Mouse (Mus musculus): Measurements from ENCODE around the gene Chil1. TPM values are rescaled to one million over a fixed set of nuclear protein-coding genes. Genes with fewer than 3 reads are reported as not detected.

Gene Chil1
- polyA plus RNA-seq, 1 experiment from 2014 or later = 2.9 TPM

DNA sequence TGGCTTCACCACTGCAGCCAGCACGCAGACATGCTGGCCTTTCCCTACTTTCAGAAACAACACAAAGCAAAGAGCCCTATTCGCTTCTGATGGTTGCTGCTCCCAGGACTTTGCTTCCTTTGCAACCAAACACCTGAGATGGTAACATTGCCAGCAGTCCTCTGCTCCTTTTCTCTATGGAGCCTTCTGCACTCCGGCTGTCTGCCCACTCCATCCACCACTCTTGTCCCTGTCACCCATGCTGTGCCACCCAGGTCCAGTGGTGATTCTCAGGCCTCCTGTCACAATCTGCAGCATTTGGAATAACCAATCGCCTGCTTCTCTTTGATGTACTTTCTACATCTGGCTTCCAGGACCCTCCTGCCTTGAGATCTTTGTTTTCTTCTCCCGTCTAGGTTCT, 43.4 kb downstream of the Chil1 start:
- Histone ChIP-seq H3K4me2 (replicated peaks) (no peak overlapping the region), H3K9ac (replicated peaks) (no peak overlapping the region), H3K27ac (replicated peaks) (no peak overlapping the region), H3K36me3 (no peaks in the 10 kb centered on the region), H3K9me3 (no peaks in the 10 kb centered on the region), H3K27me3 (no peaks in the 10 kb centered on the region), H3K4me3 (no peak overlapping the region), H3K4me1 (no peaks in the 10 kb centered on the region)
- 90% methylated on average over 5 of the region's 5 CpGs for whole genome bisulfite sequencing
- no peak for ATAC-seq (ENCODE audit: low FRiP score, low read depth)

DNA sequence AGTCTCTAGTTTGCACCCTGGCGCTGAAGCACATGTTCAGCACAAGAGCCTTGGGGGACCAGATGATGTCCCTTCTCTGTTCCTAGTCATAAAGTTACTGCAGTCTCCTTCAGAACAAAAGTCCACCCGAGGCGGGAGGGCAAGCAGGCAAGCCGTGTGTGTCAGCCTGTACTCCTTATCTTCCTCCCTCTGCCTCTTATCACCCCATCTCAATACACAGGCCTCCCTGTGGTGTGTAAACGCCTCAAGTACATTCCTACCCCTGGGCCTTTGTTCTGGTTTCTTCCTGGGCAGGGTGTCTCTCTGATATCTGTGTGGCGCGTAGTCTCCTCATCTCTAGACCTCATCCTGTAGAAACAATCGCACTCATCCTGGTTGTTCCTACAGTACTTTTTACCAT, 44.8 kb downstream of the Chil1 start:
- Histone ChIP-seq H3K4me2 (replicated peaks) (no peak overlapping the region), H3K36me3 (no peaks in the 10 kb centered on the region), H3K4me1 (no peaks in the 10 kb centered on the region), H3K4me3 (no peak overlapping the region), H3K9ac (replicated peaks) (no peak overlapping the region), H3K9me3 (no peaks in the 10 kb centered on the region), H3K27ac (replicated peaks) (no peak overlapping the region), H3K27me3 (no peaks in the 10 kb centered on the region)
- WGBS = 87% methylated on average over 8 of the region's 8 CpGs
- no peak for ATAC-seq (ENCODE audit: low FRiP score, low read depth)

DNA sequence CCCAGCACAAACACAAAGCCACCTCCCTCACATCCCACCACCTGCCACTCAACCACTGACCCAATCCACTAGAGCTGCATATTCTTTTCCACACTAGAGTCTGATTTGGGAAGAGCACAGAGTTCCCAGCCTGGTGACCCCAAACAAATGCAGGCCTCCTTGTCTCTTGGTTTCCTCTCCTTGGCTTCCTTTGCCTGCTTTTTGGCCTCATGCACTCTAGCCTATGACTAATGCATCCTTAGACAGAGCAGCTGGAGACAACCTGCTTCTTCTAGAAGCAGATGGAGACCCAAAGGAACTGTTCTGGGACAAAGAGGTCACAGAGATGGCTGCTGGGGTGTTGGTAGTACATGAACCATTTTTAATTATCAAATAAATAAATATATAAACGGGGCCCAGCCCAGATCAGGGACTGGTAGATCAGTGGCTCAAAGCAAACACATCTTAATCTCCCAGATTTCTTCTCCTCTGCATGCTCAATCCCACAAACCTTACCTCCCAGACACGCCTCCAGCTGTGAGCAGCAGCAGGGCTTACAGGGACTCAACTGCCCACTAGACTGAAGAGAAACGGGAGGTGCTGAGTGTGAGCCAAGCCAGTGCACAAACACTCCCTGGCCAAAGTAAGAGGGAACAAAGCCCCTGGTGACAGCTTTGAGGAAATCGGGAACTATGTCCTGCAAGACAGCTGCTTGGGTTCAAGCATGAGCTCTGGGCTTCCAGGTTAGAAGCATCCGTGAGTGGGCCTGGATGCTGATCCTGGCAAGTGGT, 48.0 kb downstream of the Chil1 start:
- no peak overlapping the region for H3K27ac ChIP-seq (replicated peaks)
- H3K9me3 ChIP-seq = no peaks in the 10 kb centered on the region
- H3K9ac ChIP-seq (replicated peaks) = no peak overlapping the region
- H3K4me3 ChIP-seq = no peak overlapping the region
- no peak overlapping the region for H3K4me2 ChIP-seq (replicated peaks)
- no peaks in the 10 kb centered on the region for H3K36me3 ChIP-seq
- H3K27me3 ChIP-seq = peaks cover 29% of the 10 kb centered on the region
- ATAC-seq (ENCODE audit: low FRiP score, low read depth) = no peak
- WGBS = 62% methylated on average over 5 of the region's 5 CpGs
- peaks cover 7% of the 10 kb centered on the region for H3K4me1 ChIP-seq

GRCm38 (mm10) chr1:134230638-134231228, 48.8 kb downstream of the Chil1 start:
- ATAC-seq (ENCODE audit: low FRiP score, low read depth) = no peak
- WGBS = 88% methylated on average over 10 of the region's 10 CpGs
- peaks cover 37% of the 10 kb centered on the region for H3K27me3 ChIP-seq
- H3K9ac ChIP-seq (replicated peaks) = no peak overlapping the region
- H3K4me3 ChIP-seq = no peak overlapping the region
- H3K9me3 ChIP-seq = no peaks in the 10 kb centered on the region
- H3K27ac ChIP-seq (replicated peaks) = no peak overlapping the region
- no peak overlapping the region for H3K4me2 ChIP-seq (replicated peaks)
- no peaks in the 10 kb centered on the region for H3K36me3 ChIP-seq
- H3K4me1 ChIP-seq = peaks cover 13% of the 10 kb centered on the region

GRCm38 (mm10) chr1:134231270-134231669, 49.3 kb downstream of the Chil1 start:
- peaks cover 42% of the 10 kb centered on the region for H3K27me3 ChIP-seq
- H3K27ac ChIP-seq (replicated peaks) = no peak overlapping the region
- H3K4me2 ChIP-seq (replicated peaks) = no peak overlapping the region
- H3K9me3 ChIP-seq = no peaks in the 10 kb centered on the region
- H3K9ac ChIP-seq (replicated peaks) = no peak overlapping the region
- no peaks in the 10 kb centered on the region for H3K36me3 ChIP-seq
- no peak for ATAC-seq (ENCODE audit: low FRiP score, low read depth)
- 80% methylated on average over 3 of the region's 3 CpGs for WGBS
- no peak overlapping the region for H3K4me3 ChIP-seq
- peaks cover 15% of the 10 kb centered on the region for H3K4me1 ChIP-seq

- 80% methylated on average over 3 of the region's 3 CpGs for WGBS
- Histone ChIP-seq H3K4me3 (no peak overlapping the region), H3K4me1 (peaks cover 15% of the 10 kb centered on the region), H3K4me2 (replicated peaks) (no peak overlapping the region), H3K9me3 (no peaks in the 10 kb centered on the region), H3K27me3 (peaks cover 46% of the 10 kb centered on the region), H3K27ac (replicated peaks) (no peak overlapping the region), H3K36me3 (no peaks in the 10 kb centered on the region), H3K9ac (replicated peaks) (no peak overlapping the region)
- no peak for ATAC-seq (ENCODE audit: low FRiP score, low read depth)
Observed at GRCm38 (mm10) chr1:134231681-134232080, 49.7 kb downstream of the Chil1 start.

- Histone ChIP-seq H3K4me2 (replicated peaks) (no peak overlapping the region), H3K9ac (replicated peaks) (no peak overlapping the region), H3K4me1 (peaks cover 15% of the 10 kb centered on the region), H3K36me3 (no peaks in the 10 kb centered on the region), H3K27ac (replicated peaks) (no peak overlapping the region), H3K27me3 (peaks cover 52% of the 10 kb centered on the region), H3K9me3 (no peaks in the 10 kb centered on the region), H3K4me3 (no peak overlapping the region)
- WGBS = 83% methylated on average over 8 of the region's 8 CpGs
- no peak for ATAC-seq (ENCODE audit: low FRiP score, low read depth)
Observed at GRCm38 (mm10) chr1:134232326-134232725, 50.4 kb downstream of the Chil1 start.

GRCm38 (mm10) chr1:134232778-134233531, 51.0 kb downstream of the Chil1 start:
- Histone ChIP-seq H3K4me3 (no peak overlapping the region), H3K36me3 (no peaks in the 10 kb centered on the region), H3K27ac (replicated peaks) (no peak overlapping the region), H3K9ac (replicated peaks) (no peak overlapping the region), H3K4me1 (peaks cover 15% of the 10 kb centered on the region), H3K4me2 (replicated peaks) (no peak overlapping the region), H3K9me3 (no peaks in the 10 kb centered on the region), H3K27me3 (peaks cover 56% of the 10 kb centered on the region)
- ATAC-seq (ENCODE audit: low FRiP score, low read depth) = no peak
- WGBS = 54% methylated on average over 12 of the region's 12 CpGs

DNA sequence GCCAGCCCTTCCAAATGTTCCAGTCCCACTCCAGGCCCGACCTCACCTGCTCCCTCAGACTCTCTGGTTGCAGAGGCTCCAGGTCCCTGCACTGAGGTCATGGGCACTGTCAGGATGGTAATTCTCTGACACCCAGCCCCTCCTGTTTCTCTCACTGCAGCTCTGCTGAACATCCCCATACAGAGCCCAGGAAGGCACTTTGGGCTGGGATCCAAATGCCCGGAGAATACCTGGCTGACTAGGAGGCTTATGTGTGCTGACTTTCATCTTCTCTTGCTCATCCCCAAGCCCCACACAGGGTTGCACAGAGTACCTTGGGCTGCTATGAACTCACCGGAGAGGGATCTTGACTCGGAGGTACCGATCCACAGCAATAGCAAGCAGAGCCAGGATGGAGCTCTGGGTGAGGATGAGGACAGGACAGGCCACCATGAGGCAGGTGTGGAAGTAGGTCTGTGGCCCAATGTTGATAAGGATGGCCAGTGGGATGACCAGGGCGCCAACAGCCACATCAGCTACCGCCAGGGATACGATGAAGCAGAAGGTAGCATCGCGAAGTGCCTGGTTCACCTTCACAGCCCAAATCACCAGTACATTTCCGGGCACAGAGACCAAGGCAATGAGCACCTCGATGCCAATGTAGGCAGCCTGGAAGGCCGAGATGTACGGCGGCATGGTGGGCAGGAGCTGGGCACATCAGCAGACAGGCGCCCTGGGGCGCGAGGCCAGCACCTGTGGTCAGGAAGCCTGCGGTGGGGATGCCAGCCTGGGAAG, 51.9 kb downstream of the Chil1 start:
- Histone ChIP-seq H3K4me3 (no peak overlapping the region; the same call in 1 of the 2 replicates), H3K27ac (replicated peaks) (no peak overlapping the region), H3K4me2 (replicated peaks) (peak overlapping the region; percentile 68; the same call in 1 of the 2 replicates), H3K36me3 (no peaks in the 10 kb centered on the region), H3K4me1 (peaks cover 15% of the 10 kb centered on the region), H3K9me3 (no peaks in the 10 kb centered on the region), H3K27me3 (peaks cover 58% of the 10 kb centered on the region), H3K9ac (replicated peaks) (no peak overlapping the region)
- 49% methylated on average over 19 of the region's 19 CpGs for WGBS
- no peak for ATAC-seq (ENCODE audit: low FRiP score, low read depth)

GRCm38 (mm10) chr1:134234455-134235390, 52.7 kb downstream of the Chil1 start:
- Histone ChIP-seq H3K9me3 (no peaks in the 10 kb centered on the region), H3K27ac (replicated peaks) (no peak overlapping the region), H3K36me3 (no peaks in the 10 kb centered on the region), H3K9ac (replicated peaks) (peak overlapping the region; percentile 48; the same call in 1 of the 2 replicates), H3K4me2 (replicated peaks) (peak overlapping the region; percentile 68), H3K4me1 (peaks cover 15% of the 10 kb centered on the region), H3K4me3 (peak overlapping the region; percentile 44), H3K27me3 (peaks cover 58% of the 10 kb centered on the region)
- WGBS = 1% methylated on average over 41 of the region's 41 CpGs
- ATAC-seq (ENCODE audit: low FRiP score, low read depth) = 0 out of 2 replicates have a peak, but pooled peaks have one; percentile 30
